Mouse (Mus musculus) 3T3-L1 (cell line): Measurements from ENCODE around the gene Ankrd28.
A peak's percentile ranks its signal among the peaks of the same experiment; 100 is the strongest.
"Not testable (repeated sequence)": the region's sequence is repeated elsewhere in the genome, so short reads cannot be mapped to it uniquely, and the experiment has no call there.

Experiments
- DNase-seq: peaks from one replicate; pipeline ENCODE4 v3.0.0-alpha.2; 2015; ENCODE audit warnings: low read depth, low spot score

Gene Ankrd28

GRCm38 (mm10) chr14:31830571-31831369 lies at the start of gene Ankrd28:
Gene Ankrd28, minus strand, starts transcription at chr14:31830651.
- DNase-seq, result peak; percentile 81

DNA sequence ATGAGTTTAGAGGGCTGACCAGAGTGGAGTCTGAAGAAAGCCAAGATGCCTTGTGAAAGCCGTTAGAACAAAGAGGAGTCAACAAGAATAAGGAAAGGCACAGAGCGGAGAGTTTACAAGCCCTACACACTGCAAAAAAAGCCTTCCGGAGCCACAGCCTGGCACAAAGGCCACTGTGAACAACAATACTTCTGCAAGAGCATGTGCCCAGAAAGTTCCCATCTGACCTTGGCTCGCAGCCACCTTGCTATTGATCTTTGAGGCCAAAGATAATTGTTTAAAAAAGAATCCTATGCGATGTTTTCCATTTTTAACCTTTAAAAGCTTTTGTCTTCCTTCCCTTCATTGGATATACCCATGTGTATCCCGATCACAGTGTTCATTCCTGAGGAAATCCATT lies 49.0 kb upstream of the Ankrd28 start:
- no peak for DNase-seq

- no peak for DNase-seq
Measured at GRCm38 (mm10) chr14:31872130-31872529, 41.7 kb upstream of the Ankrd28 start.

- no peak for DNase-seq
Measured at GRCm38 (mm10) chr14:31870436-31870835, 40.0 kb upstream of the Ankrd28 start.

GRCm38 (mm10) chr14:31868591-31868990 lies 38.1 kb upstream of the Ankrd28 start:
- DNase-seq, result peak; percentile 25

DNA sequence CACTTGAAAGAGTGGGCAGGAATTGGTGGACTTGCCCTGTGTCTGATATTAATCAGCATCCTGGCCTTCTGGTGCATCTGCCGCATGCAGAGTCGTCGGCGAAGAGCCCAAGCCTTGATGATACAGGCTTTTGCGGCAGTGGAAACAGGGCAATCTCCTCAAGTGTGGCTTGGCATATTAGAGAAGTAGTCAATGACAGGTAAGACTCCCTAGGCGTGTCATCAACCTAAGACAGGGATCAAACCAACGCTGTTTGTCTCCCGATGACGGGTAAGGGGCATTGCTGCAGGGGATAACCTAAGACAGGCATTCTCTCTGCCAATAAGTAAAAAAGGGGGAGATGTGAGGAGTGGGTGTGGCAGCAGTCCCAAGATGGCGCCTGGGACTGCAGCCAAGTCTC lies 35.9 kb upstream of the Ankrd28 start:
- DNase-seq, result not testable (repeated sequence)

DNA sequence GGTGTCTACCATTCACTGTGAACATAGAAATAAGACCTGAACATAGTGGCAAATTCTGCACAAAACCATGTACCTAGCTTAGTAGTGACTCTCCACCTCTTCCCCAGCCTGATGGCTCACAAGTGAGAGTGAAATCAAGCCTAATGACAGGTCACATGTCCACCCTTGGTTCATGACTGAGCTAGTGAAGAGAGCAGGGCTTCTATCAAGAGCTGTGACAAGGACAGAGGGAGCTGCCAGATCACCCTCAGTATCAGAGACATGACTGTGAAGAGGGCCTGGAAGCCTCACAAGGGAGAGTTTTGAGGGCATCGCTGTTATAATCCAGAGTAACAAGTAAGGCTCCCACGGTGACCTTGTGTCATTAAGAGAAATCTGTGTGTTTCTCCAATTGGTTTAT lies 28.2 kb upstream of the Ankrd28 start:
- no peak for DNase-seq

DNA sequence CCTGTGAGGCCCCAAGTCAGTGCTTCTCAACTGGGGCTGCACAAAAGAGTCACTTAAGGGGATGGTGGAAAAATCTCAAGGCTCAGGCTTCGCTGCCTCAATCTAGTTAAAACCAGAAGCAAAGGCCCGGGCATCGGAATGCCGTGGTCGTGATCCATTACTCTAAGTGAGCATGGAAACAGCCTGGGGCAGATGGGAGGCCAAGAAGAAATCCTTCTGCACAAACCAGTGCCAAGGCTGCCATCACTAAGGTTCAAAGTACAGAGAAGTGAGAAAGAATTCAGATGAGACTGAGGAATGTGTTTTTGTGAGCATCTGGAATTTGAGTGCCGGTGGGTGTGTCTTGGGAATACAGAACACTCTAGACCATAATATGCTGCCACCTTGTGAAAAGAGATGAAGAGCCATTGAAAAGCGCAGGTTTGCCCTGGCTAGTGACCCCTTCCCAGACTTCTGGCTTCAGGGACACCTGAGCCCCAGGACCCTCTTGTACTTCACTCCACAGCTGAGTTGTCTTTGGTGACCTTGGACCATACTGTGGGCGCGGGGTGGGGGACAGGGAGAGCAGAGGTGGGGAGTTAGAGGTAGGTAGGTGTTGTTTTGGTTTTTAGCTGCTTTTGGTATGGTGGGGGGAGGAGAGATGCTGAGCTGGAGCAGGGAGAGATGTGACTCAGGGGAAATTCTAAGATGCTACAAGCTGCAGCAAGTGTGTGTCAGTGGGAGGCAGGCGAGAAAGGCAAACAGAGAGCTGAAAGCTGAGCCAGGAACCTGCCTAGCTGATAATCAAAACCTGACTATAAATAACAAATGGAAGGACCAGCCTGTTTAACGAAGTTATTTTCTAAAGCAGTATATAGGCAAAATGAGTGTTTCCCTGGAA lies 26.9 kb upstream of the Ankrd28 start:
- peak; percentile 68 for DNase-seq

DNA sequence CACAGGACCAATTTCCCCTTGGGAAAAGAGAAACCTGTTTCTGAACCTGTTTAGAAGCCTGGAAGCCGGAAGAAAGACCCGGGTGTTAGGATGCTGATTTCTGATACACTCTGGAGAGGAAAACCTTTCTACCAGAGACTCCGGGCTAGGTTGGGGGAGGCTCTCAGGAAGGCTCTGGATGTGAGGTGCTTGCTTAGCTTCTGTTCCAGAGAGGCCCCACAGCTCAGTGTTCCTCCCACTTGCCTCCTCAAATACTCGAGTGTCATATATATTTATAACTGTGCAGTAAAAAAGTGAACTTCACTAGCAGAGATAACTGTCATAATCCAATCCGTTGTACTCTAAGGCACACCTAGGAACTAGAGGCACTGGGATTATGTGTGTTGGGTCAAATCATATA lies 25.6 kb upstream of the Ankrd28 start:
- DNase-seq, result no peak

DNA sequence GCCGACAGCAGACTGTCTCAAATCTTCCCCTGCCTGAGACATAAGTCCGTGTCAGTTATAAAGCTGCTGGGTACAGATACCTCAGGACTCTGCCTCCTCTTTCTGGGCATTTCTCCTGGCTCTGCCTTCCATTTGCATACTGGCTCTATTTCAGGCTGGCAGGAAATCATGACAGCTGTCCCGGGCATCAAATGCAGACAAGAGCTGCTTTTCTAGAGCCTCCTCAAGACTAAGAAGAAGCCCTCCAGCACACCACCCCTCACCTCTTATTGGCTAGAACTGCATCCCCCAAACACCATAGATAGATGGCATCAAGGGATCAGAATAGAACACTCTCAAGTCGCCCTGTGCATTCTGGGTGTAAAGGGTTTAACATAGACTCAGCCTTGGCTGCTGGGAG lies 24.2 kb upstream of the Ankrd28 start:
- DNase-seq, result no peak

DNA sequence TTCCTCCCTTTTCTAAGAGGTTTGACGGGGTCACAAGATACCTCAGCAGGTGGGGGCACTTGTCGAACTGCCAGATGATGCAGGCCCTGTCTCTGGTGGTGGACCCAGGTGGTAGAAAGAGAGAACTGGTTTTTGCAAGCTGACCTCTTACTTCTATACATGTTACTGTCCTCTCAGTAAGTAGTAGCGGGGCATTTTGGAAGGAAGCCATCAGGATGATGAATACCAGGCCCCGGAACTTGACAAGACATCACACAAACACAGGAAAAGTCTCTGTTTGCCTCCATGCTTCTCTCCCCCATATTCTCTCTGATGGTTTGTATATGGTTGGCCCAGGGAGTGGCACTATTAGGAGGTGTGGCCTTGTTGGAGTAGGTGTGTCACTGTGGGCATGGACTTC lies 13.1 kb upstream of the Ankrd28 start:
- DNase-seq, result peak; percentile 17

- DNase-seq, result no peak
Measured at GRCm38 (mm10) chr14:31832022-31832421, 1.6 kb upstream of the Ankrd28 start.

DNA sequence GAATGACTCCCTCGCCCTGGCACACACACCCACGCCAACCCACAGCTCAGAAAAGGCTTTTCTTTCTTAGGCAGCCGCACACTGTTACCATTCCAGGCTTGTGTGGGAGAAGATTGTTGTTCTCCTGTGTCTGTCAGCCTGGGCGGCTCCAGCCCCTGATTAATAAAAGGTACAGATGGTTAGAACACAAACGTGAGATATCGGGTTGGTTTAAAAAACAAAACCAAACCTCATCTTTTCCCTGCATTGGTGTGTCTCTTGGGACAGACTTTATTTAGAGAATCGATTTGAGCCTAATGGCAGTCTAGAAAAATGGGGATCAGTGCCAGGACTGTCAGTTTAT lies 890 bp upstream of the Ankrd28 start:
- peak; percentile 27 for DNase-seq

DNA sequence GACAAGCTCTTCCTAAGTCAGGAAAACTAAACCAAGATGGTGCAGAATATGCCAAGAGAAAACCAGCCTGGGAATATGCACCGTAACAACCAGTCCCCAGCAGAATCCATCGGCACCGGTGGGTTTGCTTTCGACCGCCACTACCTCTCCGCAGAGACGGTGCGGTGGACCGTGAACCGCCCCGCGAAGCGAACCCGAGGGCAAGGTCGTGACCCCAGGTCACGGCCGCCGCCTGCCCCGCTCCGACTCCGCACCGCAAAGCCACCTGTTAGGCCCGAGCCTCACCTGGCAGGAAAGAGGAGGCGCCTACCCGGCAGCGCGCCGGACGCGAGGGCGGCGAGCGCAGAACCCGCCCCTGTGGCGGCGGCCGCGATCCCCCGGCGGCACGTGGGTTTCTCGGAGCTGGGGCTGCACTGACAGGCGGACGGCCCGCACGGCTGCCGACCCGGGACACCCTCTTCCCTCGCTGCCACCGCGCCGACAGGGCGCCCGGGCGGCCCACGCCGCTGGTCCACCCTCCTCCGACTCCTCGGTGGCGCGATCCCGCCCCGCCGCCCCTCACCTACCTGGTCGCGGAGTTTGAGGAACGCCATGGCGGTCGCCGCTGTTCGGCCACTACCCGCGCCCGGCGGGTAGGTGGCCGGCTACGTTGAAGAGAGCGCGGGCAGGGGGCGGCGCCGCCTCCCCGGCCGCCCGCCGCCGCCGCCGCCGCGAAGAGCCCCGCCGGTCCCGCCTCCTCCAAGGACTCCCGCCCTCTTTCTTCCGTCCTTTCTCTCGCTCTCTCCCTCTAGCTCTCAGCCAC lies 489 bp downstream of the Ankrd28 start:
- peak; percentile 23 for DNase-seq

DNA sequence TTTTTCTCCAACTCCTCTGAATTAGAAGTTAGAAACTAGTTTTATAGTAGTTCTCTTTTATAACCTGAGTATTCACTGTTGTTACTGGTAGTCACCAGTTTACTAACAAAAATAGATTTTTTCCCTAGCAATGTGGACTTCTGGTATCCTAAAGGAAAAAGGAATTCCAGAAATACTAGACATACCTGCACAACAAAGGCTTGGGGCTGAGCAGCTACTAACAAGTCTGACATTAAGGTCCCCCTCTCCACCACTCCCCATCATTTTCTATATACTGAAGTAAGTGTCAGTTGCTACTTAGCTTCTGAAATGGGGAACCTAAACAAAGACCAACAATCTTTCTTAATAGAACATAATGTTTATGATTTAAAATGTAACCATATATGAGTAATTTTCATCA lies 3.2 kb downstream of the Ankrd28 start:
- no peak for DNase-seq

DNA sequence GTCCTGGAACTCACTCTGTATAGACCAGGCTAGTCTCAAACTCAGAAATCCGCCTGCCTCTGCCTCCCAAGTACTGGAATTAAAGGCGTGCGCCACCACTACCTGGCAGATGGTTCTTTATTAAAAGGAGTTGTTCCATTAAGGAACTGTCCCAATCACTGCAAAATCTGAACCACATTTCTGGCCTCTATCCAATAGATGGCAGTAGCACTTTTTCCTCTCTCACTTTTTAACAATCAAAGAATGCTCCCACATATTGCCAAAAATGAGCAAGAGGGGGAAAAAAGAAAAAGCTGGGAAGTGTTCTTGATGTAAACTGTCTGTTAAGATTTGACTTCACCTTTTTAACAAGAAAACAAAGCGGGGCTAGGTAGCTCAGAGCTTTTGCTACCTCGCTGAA lies 20.5 kb downstream of the Ankrd28 start:
- DNase-seq, result peak; percentile 32

DNA sequence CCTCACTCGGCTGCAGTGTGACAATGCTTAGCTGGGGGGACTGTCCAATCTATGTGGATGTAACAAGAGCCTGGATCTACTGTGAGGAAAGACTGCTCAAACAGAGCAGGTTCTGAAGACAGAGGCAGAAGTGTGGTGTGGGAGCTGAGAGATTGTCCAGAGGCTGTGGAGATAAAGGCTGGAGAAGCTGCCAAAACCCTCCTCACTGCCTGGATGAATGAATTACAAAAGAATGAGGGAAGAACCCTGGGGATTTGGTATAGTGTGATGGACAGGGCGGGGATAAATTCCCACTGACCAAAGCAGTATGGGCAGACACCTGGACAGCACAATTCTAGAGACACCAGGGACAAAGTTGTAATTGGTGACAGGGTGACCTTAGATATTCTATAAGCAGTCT lies 26.7 kb downstream of the Ankrd28 start:
- peak; percentile 64 for DNase-seq

DNA sequence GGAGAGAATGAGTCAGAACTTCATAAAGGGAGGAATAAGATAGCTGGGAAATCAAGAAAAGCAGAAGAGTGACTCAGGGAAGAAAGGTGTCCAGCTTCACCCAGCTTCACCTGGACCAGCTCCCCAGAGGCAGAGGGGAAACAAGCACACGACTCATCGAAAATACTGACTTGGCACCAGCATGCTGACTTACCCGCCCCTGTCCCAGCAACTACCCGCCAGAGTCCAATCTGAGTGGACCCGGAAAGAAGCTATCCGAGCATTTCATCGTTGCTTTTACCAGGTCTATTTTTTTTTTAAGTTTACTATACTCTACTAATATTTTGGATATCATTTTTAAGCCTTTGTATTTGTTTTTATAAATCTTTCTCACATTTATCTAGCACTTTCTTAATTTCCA lies 29.5 kb downstream of the Ankrd28 start:
- peak; percentile 18 for DNase-seq

GRCm38 (mm10) chr14:31800446-31800845 lies 30.0 kb downstream of the Ankrd28 start:
- DNase-seq, result no peak

DNA sequence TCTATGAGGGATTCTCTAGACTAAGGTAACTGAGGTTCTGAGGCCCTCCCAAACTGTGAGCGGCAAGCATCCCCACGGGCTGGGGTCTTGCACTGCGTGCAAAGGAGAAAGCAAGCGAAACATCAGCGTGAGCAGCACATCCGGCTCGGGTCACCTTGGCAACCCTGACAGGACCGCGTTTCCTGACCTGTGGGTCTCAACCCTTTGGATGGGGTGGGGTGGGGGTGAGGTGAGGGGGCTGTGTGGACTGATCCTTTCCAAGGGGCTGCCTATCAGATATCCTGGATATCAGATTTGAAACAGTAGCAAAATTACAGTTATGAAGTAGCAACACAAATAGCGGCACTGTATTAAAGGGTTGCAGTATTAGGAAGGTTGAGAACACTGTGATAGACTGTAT lies 31.5 kb downstream of the Ankrd28 start:
- no peak for DNase-seq

DNA sequence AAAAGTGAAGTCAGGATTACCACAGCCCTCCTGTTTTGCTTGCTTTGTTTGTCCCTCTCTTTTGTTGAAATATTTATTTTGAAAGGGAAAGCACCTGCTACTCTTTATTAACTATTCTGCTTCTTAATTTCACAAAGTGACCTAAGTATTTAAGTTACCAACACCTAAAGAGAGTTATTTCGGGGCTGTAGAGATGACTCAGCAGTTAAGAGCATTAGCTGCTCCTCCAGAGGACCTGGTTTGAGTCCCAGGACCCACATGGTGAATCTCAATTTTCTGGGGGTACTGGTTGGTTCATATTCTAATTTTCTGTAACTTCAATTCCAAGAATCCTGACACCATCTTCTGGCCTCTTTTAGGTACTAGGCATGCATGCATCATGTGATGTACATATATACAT lies 34.9 kb downstream of the Ankrd28 start:
- DNase-seq, result no peak

- DNase-seq, result no peak
Measured at GRCm38 (mm10) chr14:31794776-31795126, 35.7 kb downstream of the Ankrd28 start.
